Mouse (Mus musculus) spleen, postnatal 14 days (tissue): Measurements from ENCODE around the gene Ccdc12.

ENCODE experiments used
- DNase-seq, 2 experiments: peaks; one replicate each; pipeline ENCODE4 v3.0.0; 2021 to 2022; ENCODE audit warnings: low spot score in 2 of 2

Ccdc12 gene

DNA sequence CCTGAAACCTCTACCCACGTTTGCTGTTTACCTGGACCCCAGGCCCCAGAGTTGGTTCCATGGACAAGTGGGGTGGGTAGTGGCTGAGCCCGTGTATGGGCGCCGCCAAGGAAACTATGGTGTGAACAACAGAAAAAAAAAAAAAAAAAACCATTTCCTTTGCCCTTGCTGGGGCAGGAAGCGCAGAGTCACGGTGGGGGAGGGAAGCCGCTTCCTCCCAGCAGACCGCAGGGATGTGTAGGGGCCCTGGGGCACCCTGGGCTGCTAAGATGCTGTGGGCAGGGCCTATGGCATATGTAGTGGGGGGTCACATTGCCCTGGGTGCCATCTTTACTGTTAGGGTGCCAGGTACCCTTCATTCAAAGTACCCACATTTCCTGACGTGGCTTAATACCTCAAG lies 11.1 kb upstream of the Ccdc12 start:
- DNase-seq = peak; percentile 36 to 37

- DNase-seq = no peak
These were observed 6.5 kb upstream of the Ccdc12 start for GRCm38 (mm10) chr9:110649775-110650174.

DNA sequence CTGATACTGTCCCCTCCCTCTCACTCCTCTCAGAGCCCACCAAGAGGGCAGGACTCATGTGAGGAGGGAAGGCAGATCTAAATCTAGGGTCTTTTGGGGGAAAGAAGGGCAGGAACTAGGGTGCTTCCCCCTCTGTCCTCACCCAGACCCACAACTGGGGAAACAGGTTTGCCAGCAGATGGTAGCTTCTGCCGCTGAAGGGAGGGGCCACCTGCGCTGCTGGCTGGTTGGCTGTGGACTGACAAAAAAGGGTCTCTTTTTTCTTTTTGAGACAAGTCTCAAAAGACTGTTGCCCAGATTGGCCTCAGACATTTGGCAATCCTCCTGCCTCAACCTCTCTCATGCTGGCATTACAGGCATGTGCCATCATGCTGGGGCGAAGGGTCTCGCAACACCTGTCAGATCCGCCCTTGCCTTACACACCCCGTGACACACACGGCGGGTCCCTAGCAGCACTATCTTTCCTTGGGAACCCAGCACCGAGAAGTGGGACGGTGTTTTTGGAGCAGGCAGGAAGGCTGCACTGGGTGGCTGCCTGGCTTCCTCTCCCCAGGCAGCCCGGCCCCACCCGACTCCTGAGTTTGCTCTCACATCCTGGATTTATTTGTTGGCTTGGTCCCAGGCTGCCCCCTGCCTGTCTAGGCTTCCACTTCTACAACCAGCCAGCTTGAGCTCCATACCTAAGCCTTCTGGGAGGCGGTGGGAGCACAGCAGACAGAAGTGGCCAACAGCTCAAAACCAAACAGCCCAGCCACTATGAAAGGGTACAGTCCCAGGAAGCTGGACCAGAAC lies 4.2 kb upstream of the Ccdc12 start:
- no peak for DNase-seq

DNA sequence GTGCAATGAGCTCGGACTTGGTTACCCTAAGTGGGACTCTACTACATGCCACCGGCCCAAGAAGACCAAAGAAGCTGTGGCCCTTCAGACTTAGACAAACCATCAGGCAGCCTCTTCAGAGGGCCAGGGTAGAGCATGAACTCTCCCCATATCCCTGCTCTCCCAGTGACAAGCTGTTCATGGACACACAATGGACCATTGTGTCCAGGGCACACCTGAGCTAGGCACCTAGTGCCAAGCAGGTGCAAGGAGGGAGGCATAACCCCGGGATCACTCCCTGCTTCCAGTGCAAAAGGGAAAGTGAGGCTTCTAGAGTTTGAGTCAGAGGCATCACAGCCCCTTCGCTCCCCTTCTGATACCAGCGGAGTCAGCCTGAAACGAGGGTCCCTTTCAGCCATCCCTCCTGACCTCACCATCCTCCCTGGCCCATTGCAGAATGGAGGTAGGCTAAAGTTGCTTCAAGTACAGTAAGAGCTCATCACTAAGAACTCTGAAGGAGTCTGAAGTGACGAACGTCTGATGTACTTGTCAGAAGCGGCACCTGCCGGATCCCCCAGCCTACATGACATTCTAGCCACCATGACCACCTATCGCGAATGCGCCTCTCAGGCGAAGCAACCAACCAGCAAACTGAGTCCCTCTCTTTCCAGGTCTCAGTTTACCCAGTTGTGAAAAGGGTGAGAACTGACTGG lies 3.2 kb upstream of the Ccdc12 start:
- DNase-seq = no peak

DNA sequence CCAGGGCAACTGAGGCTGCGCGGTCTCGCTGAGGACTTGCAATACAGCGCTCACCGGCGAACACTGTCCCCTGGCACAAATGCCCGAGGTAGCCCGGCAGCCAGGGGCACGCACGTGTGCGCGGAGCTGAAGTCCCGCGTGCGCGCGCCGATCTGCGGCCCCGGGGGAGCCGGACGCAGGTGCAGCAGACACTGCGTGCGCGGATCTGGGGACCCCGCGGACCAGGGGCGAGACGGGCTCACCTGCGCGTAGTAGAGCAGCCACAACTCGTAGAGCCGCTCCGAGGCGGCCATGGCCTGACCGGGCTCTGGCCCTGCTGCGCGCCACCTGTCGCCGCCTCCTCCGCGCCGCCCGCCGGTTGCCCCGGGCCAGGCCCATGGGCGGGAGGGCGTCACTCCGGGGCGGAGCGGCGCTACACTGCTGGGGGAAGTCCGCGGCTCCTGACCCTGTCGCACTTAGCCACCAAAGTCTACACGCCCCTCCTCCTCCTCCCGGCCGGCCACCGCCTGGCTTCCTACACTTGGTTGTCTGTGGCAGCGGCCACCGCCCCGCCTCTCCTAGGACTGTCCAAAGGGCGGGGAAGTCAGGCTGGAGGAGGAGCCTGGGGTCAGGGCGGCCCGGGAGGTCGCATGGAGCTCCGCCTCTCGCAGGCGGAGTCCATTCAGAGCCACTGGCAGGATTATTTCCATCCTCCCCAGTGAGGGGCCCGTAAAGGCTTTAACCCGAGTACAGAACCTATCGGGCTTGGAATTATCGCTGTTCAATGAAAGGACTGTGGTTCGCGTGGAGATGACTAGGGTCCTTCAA lies 2.4 kb upstream of the Ccdc12 start, which contains the start of gene Nbeal2:
TSS of gene Nbeal2 (minus strand) at position 507 of the 807 bp plus-strand sequence.
- DNase-seq = peak; percentile 82

DNA sequence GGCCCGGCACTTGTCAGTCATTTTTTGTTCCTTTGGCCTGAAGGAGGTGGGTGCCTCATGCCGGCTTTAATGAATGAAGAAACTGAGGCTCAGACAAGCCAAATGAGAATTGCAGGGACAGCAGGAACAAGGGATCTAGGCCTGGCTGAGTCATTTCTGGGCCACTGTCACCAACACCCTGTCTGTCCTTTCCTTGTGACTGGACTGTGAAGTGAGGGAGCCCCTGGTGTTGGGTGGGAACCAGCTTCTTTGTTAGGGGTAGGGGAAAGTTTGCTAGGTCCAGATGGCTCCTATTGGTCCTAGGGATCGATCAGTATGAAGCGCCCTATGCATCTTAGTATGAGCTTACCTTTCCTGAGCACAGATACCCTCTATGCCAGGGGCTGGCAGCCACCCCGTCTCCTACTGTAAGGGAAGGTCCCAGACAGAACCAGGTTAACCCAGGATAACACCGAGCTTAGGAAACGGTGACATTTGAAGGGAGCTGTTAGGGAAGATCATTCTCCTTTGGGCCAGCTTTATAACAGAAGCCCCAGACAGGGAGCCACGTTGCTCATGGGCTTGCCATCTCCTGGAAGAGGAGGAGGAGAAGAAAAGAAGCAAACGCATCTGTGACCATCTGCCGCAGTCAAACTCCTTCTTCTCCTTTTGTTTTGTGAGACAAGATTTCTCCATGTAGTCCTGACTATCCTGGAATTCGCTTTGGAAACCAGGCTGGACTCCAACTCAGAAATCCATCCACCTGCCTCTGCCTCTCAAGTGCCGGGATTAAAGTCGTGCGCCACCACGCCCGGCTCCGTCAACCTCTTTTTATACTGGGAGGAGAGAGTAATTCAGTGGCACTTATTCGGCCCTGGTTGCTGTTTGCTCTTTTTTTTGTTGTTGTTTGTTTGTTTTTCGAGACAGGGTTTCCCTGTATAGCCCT lies 1.3 kb upstream of the Ccdc12 start:
- DNase-seq = no peak

- DNase-seq = no peak
These were observed 674 bp upstream of the Ccdc12 start for GRCm38 (mm10) chr9:110655651-110656007.

DNA sequence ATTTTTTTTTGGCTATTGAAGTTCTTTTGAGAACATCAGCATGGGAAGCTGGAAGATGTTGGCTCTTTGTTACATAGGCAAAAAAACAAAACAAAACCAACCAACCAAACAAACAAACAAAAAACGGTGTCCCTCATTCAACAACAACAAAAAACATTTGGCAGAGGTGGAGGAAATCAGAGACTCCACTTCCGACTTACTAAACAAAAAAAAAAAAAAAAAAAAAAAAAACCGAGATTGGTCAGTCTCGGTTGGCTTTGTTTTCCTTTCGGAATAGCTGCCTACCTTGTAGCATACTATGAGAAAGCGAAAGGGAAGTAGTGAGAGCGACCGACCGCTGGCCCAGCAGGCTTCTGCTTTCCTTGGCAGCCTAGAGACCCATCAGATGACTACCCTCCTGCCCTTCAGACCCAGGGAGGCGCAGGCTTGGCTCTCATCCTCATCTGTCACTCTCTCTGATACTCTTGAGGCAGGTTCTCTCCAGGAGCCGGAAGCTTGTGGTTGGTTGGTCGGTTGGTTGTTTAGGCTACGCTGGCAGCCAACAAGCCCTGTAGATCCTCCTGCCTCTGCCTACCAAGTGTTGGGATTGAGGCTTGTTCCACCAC lies 1.3 kb downstream of the Ccdc12 start:
- DNase-seq = no peak

GRCm38 (mm10) chr9:110659521-110659920 lies 3.2 kb downstream of the Ccdc12 start:
- DNase-seq = no peak

DNA sequence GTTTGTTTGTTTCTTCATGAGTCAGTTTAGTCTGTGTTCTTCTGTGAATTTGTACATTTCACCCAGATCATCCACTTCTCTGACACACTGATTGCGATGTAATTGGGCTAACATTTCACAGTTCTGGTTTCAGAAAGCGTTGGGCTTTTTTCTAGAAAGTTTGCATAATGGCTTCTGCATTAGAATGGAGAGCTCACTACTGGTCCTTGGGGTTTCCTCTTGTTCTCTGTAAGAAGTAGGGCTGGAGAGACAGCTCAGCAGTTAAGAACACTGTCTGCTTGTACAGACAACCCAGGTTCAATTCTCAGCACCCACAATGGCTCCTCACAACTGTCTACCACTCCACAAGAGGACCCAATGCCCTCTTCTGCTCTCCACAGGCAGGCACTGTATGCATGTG lies 3.9 kb downstream of the Ccdc12 start:
- no peak for DNase-seq

DNA sequence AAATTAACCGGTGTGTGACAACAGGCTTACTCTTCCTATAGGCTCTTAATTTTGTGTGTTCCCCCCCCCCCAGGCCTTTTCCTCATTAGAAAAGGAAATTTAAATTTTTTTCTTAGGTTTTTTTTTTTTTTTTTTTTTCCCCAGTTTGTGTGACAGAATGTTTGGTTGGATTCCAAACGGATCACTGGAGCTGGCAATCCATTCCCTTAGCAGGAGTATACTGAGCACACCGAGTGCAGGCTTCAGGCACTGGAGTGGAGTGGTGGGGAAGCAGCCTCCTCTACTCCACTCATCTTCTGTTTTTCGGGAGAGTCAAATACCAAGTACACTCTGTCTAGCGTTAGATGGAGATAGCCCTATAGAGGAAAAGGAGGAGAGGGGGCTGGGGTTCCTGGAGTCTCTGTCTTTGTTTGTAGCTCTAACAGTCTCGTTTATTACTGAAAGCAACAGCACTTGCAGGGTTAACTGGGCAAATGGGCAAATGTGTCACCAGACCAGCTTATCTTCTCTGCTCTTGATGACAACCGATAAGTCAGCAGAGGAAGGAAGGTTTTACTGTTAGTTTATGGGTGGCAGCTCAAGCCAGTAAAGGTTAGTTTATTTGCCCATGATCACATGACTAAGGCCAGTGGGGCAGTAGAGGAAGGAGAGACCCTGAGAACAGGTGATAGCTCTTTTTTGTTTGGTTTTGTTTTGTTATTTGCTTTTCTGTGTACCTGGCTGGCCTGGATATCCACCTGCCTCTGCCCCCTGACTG lies 4.7 kb downstream of the Ccdc12 start:
- DNase-seq = no peak

- DNase-seq = no peak
These were observed 6.5 kb downstream of the Ccdc12 start for GRCm38 (mm10) chr9:110662844-110663243.

GRCm38 (mm10) chr9:110665912-110666311 lies 9.6 kb downstream of the Ccdc12 start:
- DNase-seq = peak in 1 of 2 experiments; percentile 58

DNA sequence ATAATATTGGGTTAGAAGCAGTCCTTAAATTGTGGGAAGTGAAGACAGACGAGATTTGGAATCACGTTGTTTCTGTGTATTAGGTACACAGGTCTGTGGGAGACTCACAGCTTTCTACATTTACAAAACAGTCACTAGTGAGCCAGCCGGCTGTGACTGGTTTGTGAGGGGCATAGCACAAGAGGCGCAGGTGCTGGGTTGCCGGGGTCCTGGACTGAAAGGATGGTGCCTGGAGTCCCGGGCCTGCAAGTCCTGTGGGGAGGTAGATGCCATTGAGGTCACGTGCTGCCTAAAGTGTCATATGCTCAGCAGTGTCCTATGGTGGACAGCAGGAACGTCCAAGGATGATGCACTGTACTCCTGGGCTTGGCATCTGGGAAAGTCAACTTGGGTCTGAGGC lies 10.1 kb downstream of the Ccdc12 start:
- no peak for DNase-seq

GRCm38 (mm10) chr9:110667219-110667836 lies 11.0 kb downstream of the Ccdc12 start:
- DNase-seq = no peak

- DNase-seq = no peak
These were observed 12.4 kb downstream of the Ccdc12 start for GRCm38 (mm10) chr9:110668601-110669293.

GRCm38 (mm10) chr9:110669785-110670184 lies 13.5 kb downstream of the Ccdc12 start:
- no peak for DNase-seq

- DNase-seq = peak in 1 of 2 experiments; percentile 40
These were observed 16.3 kb downstream of the Ccdc12 start for GRCm38 (mm10) chr9:110672462-110673106.
